Mouse (Mus musculus) lung, postnatal 36 days (tissue): ENCODE results near the gene Ccne1.
"Not testable (repeated sequence)": the region's sequence is repeated elsewhere in the genome, so short reads cannot be mapped to it uniquely, and the experiment has no call there.

Experiments
- DNase-seq: peaks from one replicate; pipeline ENCODE4 v3.0.0; 2022; ENCODE audit warnings: mixed read lengths

Ccne1 gene

GRCm38 (mm10) chr7:38107371-38108259, at the start of gene Ccne1:
Gene Ccne1 (minus strand): TSS chr7:38107534.
- peak; percentile 98 for DNase-seq

DNA sequence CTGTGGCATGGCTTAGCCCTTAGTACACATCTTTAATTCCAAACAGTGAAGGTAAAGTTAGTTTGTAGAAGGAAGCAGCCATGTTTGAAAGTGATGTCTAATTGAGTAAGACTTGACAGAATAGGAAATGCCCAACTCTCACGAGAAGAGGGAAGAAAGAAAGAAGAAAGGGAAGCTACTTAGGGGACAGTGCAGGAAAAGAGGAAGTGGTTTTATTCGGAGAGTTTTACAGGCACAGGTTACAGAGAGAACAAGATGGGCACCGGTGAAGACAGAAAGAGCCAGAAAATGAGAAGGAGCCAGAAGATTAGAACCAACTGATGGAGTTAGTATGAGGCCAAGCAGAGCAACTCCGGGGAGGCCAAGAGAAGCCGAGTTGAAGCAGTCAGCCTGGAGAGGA, 48.5 kb upstream of the Ccne1 start:
- no peak for DNase-seq

DNA sequence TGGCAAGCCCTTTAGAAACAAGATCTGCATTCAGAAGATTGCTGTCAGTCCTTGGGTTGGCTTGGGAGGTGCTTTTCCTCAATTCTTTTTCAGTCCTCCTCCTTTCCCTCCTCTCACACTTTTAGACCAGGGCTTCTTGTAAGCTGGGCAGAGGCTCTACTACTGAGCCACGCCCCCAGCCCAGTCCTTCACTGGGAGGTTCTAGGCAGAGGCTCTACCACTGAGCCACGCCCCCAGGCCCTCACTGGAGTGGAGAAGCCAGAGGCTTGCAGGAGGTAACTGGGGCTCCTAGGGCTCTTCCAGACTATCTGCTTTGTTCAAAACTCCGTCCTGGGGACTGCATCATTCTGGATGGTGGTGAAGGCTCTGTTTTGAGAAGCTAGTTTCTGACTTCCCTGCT, 45.2 kb upstream of the Ccne1 start:
- DNase-seq = no peak

DNA sequence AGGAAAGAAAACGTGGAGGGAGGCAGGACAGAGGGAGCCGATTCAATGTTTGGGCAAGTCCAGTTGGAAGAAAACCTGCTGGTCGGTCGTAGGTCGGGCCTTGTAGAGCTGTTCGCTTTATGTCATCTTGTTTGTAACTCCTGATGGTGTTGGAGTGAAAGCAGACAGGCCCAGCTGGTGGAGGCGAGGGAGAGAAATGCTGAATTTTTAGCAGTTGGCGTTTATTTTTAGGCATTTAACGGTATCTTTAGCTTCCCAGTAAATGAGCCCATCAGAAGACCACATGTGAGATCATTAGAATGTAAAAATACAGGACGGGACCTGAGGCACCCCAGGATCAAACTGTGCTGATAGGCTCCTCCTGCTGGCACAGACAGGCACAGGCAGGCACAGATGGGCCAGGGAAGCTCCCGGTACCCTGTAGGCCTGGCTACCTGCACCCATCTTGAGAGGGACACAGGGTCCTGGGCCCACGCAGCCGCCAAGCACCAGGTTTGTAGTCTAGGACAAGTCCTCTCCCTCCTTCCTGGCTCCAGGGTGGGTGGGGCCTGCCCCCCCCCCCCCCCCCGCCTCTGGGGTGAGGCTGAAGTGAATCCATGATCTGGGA, 44.5 kb upstream of the Ccne1 start:
- no peak for DNase-seq

GRCm38 (mm10) chr7:38147477-38147876, 40.1 kb upstream of the Ccne1 start:
- no peak for DNase-seq

DNA sequence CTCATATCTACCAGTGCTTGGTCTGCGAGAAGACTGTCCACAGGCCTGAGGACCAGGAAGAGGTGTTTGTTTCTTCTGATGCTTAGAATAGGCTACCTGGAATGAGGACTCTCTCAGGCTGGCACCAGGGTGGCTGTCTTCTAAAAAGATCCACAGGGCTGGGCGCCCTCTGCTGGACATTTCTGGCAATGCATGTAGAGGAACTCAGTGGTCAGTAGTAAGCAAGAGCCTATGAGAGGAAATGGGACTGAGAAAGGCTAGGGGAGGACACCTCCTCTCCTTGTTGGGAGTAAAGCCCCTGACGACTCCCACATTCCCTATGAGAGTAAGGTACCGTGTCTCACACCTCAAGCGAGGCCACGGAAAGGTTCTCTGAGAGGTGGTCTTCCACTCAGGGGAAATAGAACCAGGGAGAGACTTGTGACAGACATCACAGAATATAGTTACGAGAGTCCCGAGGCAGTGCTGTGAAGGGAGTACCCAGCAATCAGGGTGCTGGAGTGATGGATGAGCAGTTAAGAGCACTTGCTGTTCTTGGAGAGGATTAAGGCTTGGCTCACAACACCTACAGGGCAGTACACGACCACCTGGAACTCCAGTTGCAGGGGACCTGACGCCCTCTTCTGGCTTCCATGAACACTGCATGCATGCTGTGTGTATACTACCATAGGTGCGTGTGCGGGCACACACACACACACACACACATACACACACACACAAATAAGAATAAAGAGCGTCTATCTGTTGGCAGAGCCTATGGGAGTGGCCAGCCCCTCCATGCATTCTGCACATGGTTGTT, 34.6 kb upstream of the Ccne1 start:
- peak; percentile 91 for DNase-seq

DNA sequence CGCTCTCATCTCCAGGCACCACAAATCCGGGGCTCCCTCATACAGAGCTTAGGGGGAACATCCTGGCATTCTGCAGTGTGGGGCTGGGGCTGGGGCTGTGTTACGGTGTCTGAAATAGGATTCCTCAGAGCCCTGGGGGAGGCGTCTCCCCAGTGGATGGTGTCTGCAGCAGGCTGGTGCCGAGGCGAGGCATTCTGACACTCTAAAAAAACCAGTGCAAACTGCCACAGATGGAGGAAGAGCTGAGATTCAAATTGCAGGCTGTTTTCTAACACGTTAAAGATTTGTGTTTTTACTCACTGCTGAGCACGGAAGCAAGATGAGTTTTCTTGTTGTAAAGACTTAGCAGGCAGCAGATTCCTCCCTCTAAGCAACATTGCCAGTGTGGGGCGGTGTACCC, 33.0 kb upstream of the Ccne1 start:
- no peak for DNase-seq

DNA sequence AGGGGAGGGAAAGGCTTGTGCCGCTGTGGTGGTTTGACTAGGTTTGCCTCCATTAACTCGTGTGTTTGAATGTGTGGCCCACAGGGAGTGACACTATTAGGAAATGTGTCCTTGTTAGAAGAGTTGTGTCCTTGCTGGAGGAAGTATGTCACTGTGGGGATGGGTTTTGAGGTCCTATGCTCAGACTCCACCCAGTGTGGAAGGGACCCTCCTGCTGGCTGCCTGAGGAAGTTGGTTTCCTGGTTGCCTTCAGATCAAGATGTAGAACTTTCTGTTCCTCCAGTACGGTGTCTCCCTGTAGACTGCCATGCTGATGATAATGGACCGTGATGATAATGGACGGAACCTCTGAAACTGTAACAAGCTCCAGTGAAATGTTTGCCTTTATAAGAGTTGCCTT, 27.1 kb upstream of the Ccne1 start:
- DNase-seq = no peak

DNA sequence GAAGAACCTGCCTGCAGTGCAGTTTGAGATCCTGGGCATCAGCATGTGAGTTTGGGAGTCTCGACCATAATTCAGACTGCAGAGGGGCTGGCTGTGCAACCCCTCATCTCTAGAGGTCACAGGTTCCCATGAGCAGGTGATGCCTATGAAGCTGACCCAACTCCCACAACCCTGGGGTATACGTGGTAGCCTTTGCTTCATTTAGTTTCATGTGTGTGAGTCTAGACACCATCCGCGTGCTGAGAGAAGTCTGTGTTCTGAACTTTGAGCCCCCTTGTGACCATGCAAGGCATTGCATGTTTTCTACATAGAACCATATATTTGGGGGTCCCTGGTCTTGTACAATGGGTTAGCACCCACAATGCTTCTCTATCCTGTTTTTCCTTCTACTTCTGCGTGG, 23.9 kb upstream of the Ccne1 start:
- peak; percentile 64 for DNase-seq

- no peak for DNase-seq
Observed at GRCm38 (mm10) chr7:38129986-38130729, 22.8 kb upstream of the Ccne1 start.

DNA sequence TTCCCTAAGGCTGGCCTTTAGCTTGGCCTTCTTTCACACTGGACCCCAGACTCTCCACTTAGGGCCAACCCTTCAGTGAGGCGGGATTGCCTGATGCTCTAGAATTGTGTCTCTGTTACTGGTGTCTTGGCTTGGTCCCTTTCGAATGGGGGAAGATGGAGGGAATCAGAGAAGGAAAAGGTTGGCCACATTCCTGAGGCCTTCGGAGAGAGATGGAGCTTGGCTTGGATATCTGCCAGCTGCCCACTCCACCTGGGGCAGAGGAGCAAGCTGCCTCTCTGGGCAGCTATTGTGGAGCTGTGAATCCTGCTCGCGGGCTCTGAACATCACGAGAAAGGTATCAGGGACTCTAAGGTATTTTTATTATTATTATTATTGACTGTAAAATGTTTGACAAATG, 22.2 kb upstream of the Ccne1 start:
- no peak for DNase-seq

DNA sequence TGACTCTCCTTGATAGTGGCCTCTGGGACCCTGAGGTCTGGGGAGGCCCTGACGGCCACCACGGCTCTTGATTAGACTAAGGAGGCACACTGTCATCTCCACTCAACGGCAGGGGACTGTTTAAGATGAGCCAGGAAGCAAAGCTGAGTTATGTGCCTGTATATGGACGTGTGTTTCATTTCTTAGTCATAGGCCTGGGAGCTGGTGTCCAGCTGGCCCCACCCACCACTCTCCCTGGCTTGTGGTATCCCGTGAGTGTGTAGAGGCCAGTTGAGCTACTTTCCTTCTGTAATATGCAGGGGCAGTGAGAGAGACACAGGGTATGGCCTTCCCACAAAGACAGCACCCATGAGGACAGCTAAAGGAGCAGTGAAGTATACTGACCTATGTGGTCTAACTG, 20.9 kb upstream of the Ccne1 start:
- not testable (repeated sequence) for DNase-seq

GRCm38 (mm10) chr7:38125565-38126159, 18.3 kb upstream of the Ccne1 start:
- DNase-seq = no peak

GRCm38 (mm10) chr7:38124164-38124563, 16.8 kb upstream of the Ccne1 start:
- DNase-seq = not testable (repeated sequence)

DNA sequence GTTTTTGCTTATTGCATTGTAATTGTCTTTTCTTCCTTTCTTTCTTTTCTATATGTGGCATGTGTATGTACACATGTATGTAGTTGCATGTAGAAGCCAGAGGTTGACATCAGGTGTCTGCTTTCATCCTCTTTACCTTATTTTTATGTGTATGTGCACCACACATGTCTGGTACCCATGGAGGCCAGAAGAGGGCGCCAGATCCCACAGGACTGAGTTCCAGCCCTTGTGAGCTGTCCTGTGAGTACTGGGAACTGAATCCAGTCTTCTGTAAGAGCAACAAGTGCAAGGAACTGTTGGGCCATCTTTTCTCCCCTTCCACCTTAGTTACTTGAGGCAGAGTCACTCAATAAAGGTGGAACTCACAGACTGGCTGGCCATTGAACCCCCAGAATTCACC, 11.3 kb upstream of the Ccne1 start:
- no peak for DNase-seq

GRCm38 (mm10) chr7:38112451-38112850, 5.1 kb upstream of the Ccne1 start:
- DNase-seq = no peak

DNA sequence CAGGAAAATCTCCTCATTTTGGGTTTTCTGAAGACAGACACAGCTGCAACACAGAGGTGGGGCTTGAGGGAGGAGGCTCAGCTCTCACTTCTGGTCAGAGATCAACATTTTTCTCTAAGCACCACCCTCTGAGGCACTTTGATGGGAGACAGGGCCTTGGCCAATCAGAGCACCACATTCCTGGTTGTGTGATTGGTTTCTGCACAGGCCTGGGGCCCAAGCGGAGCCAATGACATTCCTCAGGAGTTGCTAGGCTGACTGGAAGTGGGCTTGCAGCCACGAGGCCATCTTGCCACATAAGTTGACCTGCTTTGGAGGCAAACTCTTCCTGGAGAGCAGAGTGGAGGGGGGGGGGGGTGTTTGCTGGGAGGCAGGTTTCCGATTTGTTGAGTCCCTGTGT, 4.7 kb upstream of the Ccne1 start:
- DNase-seq = peak; percentile 74

- no peak for DNase-seq
Observed at GRCm38 (mm10) chr7:38108260-38108632, 912 bp upstream of the Ccne1 start.

DNA sequence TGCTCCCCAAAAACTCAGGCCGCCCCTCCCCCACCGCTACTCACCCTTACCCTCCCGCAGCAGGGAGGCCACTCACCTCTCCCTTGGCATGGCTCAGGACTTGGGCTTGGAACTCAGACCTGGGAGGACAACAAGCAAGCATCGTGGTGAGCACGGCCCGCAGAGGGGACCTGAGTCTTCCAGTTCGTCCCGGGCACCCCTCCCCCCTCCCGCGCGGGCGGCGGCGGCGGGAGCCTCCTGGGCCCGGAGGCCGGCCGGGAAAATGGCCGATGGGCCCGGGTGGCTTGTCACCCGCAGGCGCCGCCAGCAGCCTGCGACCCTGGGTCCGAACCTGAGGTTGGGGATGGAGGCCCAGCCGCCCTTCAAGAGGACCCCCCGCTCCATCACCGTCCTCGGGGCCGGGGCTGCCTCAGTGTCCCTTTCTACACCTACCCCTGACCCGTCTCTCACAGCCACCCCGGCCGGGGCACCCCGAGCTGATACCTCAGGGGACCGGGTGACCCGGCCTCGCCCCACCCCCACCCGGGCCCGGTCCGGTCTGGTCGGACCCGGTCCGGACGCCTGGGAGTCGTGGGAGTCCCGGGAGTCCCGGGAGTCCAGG, 523 bp downstream of the Ccne1 start:
- no peak for DNase-seq

GRCm38 (mm10) chr7:38105379-38105778, 2.0 kb downstream of the Ccne1 start:
- no peak for DNase-seq

DNA sequence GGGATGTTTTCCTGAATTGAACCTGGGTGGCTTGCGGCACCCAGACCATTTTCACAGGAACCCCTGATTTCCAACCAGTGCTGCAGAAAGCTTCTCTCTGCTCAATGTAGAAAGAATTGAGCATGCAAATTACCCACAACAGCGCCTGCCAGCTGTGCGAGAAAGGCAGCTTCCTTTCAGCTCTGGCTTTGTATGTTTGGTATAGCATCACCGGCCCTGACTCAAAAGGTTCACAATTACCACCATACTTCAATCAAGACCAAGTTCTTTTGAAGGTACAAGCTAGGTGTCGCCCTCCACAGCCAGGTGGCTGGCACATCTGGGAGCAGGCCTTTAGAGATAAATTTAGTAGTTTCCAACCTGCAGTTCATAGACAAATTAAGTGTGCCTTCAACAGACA, 3.2 kb downstream of the Ccne1 start:
- no peak for DNase-seq

DNA sequence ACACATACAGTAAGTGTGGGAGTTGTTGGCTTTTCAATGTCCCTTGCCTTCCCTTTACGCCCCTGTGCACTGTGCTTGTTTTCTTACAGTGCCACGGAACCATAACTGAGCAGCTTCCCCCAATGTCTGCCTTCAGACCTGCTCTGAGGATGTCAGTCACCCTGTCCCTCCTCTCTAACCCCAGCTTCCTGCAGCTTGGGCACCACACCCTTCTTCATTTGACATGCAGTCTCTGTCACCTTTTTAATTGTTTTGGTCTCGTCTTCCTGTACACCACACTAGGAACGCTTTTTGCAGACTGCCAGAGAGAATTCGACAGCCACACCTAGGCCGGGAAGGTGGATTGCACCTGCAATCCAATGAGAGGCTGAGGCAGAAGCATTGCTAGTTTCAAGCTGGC, 13.0 kb downstream of the Ccne1 start:
- DNase-seq = peak; percentile 33
